Comparison of ENCODE assay signal across 15 mouse cellular contexts in genomic region chr13:112424212-112424611, GRCm38 (mm10). TPM values are rescaled to one million over a fixed set of nuclear protein-coding genes. Genes with fewer than 3 reads are reported as not detected.
DNase-seq lines count a peak whose midpoint lies in the region; ATAC-seq lines count a peak whose summit lies in the region.
"Had no signal": no experiment of that assay in that cellular context is flagged by ENCODE, and none has a peak within 500 bp of the region (broad histone marks: within the 10 kb centered on the region; RNA-seq: fewer than 3 reads in every experiment).

No protein-coding gene starts in this region.

- H3K4me1 ChIP-seq in heart, embryonic 11.5 days (ENCODE audit: control insufficient read depth, insufficient read depth, low read length) = peaks cover 29% of the 10 kb centered on the region
- peaks cover 6% of the 10 kb centered on the region; the same call in 1 of the 2 replicates for H3K4me1 ChIP-seq in kidney, embryonic 16.5 days (ENCODE audit: insufficient read depth, low read length)
- H3K4me1 ChIP-seq: forebrain, embryonic 13.5 days; lung, embryonic 15.5 days; stomach, embryonic 15.5 days had no signal

- no peaks in the 10 kb centered on the region for H3K9me3 ChIP-seq in heart, embryonic 11.5 days (replicated peaks; ENCODE audit: control insufficient read depth, low read length)
- H3K9me3 ChIP-seq in kidney, embryonic 16.5 days (ENCODE audit: low read length) = no peaks in the 10 kb centered on the region
- H3K9me3 ChIP-seq: forebrain, embryonic 13.5 days; lung, embryonic 15.5 days; stomach, embryonic 15.5 days had no signal

- no peak overlapping the region for H3K4me3 ChIP-seq in heart, embryonic 11.5 days (ENCODE audit: low read depth, low read length)
- no peak overlapping the region for H3K4me3 ChIP-seq in kidney, embryonic 16.5 days (ENCODE audit: low read length)
- H3K4me3 ChIP-seq: forebrain, embryonic 13.5 days; lung, embryonic 15.5 days; stomach, embryonic 15.5 days had no signal

- no peak for DNase-seq in heart, adult 8-10 months (ENCODE audit: low spot score)
- DNase-seq in A20 (ENCODE audit: low read depth, low spot score) (peak; percentile 37), ES-CJ7 (ENCODE audit: low read depth, low spot score) (peak; percentile 35)
- peak; percentile 54 for DNase-seq in splenic B cell, adult 2 months (ENCODE audit: low read depth, low spot score)
- no peak for DNase-seq in adrenal gland, adult 8-10 months
- DNase-seq in right cerebral cortex, adult 2 months (ENCODE audit: low spot score in 2 of 2) = no peak
- DNase-seq: cerebellum, adult 8-10 months; kidney, adult 11 months; right cerebral cortex, postnatal 4 days had no signal

- WGBS in heart, embryonic 11.5 days (ENCODE audit: insufficient replicate concordance) = 72% methylated on average over 2 of the region's 2 CpGs
- WGBS in kidney, embryonic 16.5 days = 92% methylated on average over 2 of the region's 2 CpGs

- no peak overlapping the region for H3K4me2 ChIP-seq in heart, embryonic 11.5 days
- no peak overlapping the region for H3K4me2 ChIP-seq in kidney, embryonic 16.5 days (replicated peaks; ENCODE audit: low read depth, low read length)
- H3K4me2 ChIP-seq: forebrain, embryonic 13.5 days; lung, embryonic 15.5 days; stomach, embryonic 15.5 days had no signal

- no peaks in the 10 kb centered on the region for H3K36me3 ChIP-seq in heart, embryonic 11.5 days (ENCODE audit: control insufficient read depth, insufficient read depth, low read length)
- H3K36me3 ChIP-seq in splenic B cell, adult 2 months (ENCODE audit: control insufficient read depth, insufficient read depth, low read length, poor library complexity, severe bottlenecking) = no peaks in the 10 kb centered on the region
- H3K36me3 ChIP-seq in kidney, embryonic 16.5 days (ENCODE audit: insufficient read depth, low read length) = no peaks in the 10 kb centered on the region
- H3K36me3 ChIP-seq: lung, embryonic 15.5 days; stomach, embryonic 15.5 days had no signal

- no peak overlapping the region for H3K9ac ChIP-seq in heart, embryonic 11.5 days (ENCODE audit: low read depth, low read length)
- H3K9ac ChIP-seq in kidney, embryonic 16.5 days (replicated peaks; ENCODE audit: low read length) = no peak overlapping the region
- H3K9ac ChIP-seq: forebrain, embryonic 13.5 days; lung, embryonic 15.5 days; stomach, embryonic 15.5 days had no signal

- no peaks in the 10 kb centered on the region for H3K27me3 ChIP-seq in heart, embryonic 11.5 days (ENCODE audit: control insufficient read depth, insufficient read depth, low read length)
- H3K27me3 ChIP-seq in splenic B cell, adult 2 months (ENCODE audit: control insufficient read depth, insufficient read depth, low read length, poor library complexity, severe bottlenecking) = no peaks in the 10 kb centered on the region
- H3K27me3 ChIP-seq in kidney, embryonic 16.5 days (ENCODE audit: insufficient read depth, low read length) = no peaks in the 10 kb centered on the region
- H3K27me3 ChIP-seq: forebrain, embryonic 13.5 days; lung, embryonic 15.5 days; Patski; stomach, embryonic 15.5 days had no signal

- peak overlapping the region; percentile 91 for H3K27ac ChIP-seq in heart, embryonic 11.5 days (ENCODE audit: low read depth, low read length)
- H3K27ac ChIP-seq in kidney, embryonic 16.5 days (ENCODE audit: low read length) = no peak overlapping the region
- H3K27ac ChIP-seq: forebrain, embryonic 13.5 days; lung, embryonic 15.5 days; stomach, embryonic 15.5 days had no signal

- ATAC-seq in heart, embryonic 11.5 days (replicated peaks; ENCODE audit: insufficient number of reproducible peaks, low FRiP score, low TSS enrichment) = no peak
- ATAC-seq in kidney, embryonic 16.5 days (ENCODE audit: low FRiP score, low TSS enrichment) = no peak
- ATAC-seq: forebrain, embryonic 13.5 days; Patski had no signal

RNA-seq across cellular contexts. Expression of gene Il6st, which starts 39.7 kb away (rescaled TPM):
- 50.0 and 68.2 TPM in 2 replicates for polyA plus RNA-seq in heart, embryonic 11.5 days (2014; fragmentation: Nextera tagmentation; extraction: Ambion mirVana)
- 100 to 1,000 TPM; 217 to 273 (median 230) TPM for total RNA-seq in heart, adult 8-10 months (2022)
- total RNA-seq in adrenal gland, adult 8-10 months (2022) = 100 to 1,000 TPM; 297 to 404 (median 379) TPM
- polyA plus RNA-seq in kidney, embryonic 16.5 days (2015; fragmentation: Nextera tagmentation; extraction: Ambion mirVana) = 40.3 and 41.9 TPM in 2 replicates

Comparison
In these comparisons a context has a peak if more than half of its experiments do, and no peak if none do; other contexts are left out.
1. DNase-seq: peak in A20 (single experiment), ES-CJ7 (single experiment) and splenic B cell, adult 2 months (single experiment); none in heart, adult 8-10 months (single experiment), adrenal gland, adult 8-10 months (single experiment) and right cerebral cortex, adult 2 months (0 of 2).